Mouse (Mus musculus): ENCODE data around the gene Cops8. TPM values are rescaled to one million over a fixed set of nuclear protein-coding genes. Genes with fewer than 3 reads are reported as not detected.
A peak's percentile ranks its signal among the peaks of the same experiment; 100 is the strongest.

Cops8 gene
- total RNA-seq (2015) (38.8 and 42.6 TPM in 2 replicates), total RNA-seq (2017) (61.2 and 64.4 TPM in 2 replicates)

GRCm38 (mm10) chr1:90602759-90603560, at the start of gene Cops8:
Cops8 (plus strand) TSS chr1:90602981.
- ATAC-seq (ENCODE audit: poor library complexity, severe bottlenecking), result peak; percentile 99

- ATAC-seq (ENCODE audit: poor library complexity, severe bottlenecking), result no peak
These were observed 45.6 kb upstream of the Cops8 start for GRCm38 (mm10) chr1:90557140-90557539.

- no peak for ATAC-seq (ENCODE audit: poor library complexity, severe bottlenecking)
These were observed 41.6 kb upstream of the Cops8 start for GRCm38 (mm10) chr1:90560942-90561726.

- ATAC-seq (ENCODE audit: poor library complexity, severe bottlenecking), result no peak
These were observed 38.8 kb upstream of the Cops8 start for GRCm38 (mm10) chr1:90563945-90564344.

- ATAC-seq (ENCODE audit: poor library complexity, severe bottlenecking), result no peak
These were observed 35.9 kb upstream of the Cops8 start for GRCm38 (mm10) chr1:90566664-90567440.

- ATAC-seq (ENCODE audit: poor library complexity, severe bottlenecking), result no peak
These were observed 28.9 kb upstream of the Cops8 start for GRCm38 (mm10) chr1:90573831-90574230.

- ATAC-seq (ENCODE audit: poor library complexity, severe bottlenecking), result no peak
These were observed 27.9 kb upstream of the Cops8 start for GRCm38 (mm10) chr1:90574845-90575244.

GRCm38 (mm10) chr1:90577417-90577816, 25.4 kb upstream of the Cops8 start:
- no peak for ATAC-seq (ENCODE audit: poor library complexity, severe bottlenecking)

- no peak for ATAC-seq (ENCODE audit: poor library complexity, severe bottlenecking)
These were observed 20.1 kb upstream of the Cops8 start for GRCm38 (mm10) chr1:90582635-90583034.

- peak; percentile 51; the same call in 1 of the 2 replicates for ATAC-seq (ENCODE audit: poor library complexity, severe bottlenecking)
These were observed 14.6 kb upstream of the Cops8 start for GRCm38 (mm10) chr1:90588021-90588734.

- ATAC-seq (ENCODE audit: poor library complexity, severe bottlenecking), result no peak
These were observed 12.0 kb upstream of the Cops8 start for GRCm38 (mm10) chr1:90590797-90591196.

GRCm38 (mm10) chr1:90592784-90593183, 10.0 kb upstream of the Cops8 start:
- peak; percentile 85 for ATAC-seq (ENCODE audit: poor library complexity, severe bottlenecking)

GRCm38 (mm10) chr1:90599226-90599625, 3.6 kb upstream of the Cops8 start:
- ATAC-seq (ENCODE audit: poor library complexity, severe bottlenecking), result no peak

GRCm38 (mm10) chr1:90601096-90601495, 1.7 kb upstream of the Cops8 start:
- ATAC-seq (ENCODE audit: poor library complexity, severe bottlenecking), result no peak

- no peak for ATAC-seq (ENCODE audit: poor library complexity, severe bottlenecking)
These were observed 743 bp downstream of the Cops8 start for GRCm38 (mm10) chr1:90603561-90603887.

GRCm38 (mm10) chr1:90609363-90609762, 6.6 kb downstream of the Cops8 start:
- ATAC-seq (ENCODE audit: poor library complexity, severe bottlenecking), result peak; percentile 67

GRCm38 (mm10) chr1:90617258-90617657, 14.5 kb downstream of the Cops8 start:
- ATAC-seq (ENCODE audit: poor library complexity, severe bottlenecking), result no peak

GRCm38 (mm10) chr1:90633415-90634030, 30.7 kb downstream of the Cops8 start:
- ATAC-seq (ENCODE audit: poor library complexity, severe bottlenecking), result no peak

GRCm38 (mm10) chr1:90634205-90634745, 31.5 kb downstream of the Cops8 start:
- no peak for ATAC-seq (ENCODE audit: poor library complexity, severe bottlenecking)

GRCm38 (mm10) chr1:90638335-90638734, 35.6 kb downstream of the Cops8 start:
- no peak for ATAC-seq (ENCODE audit: poor library complexity, severe bottlenecking)

All from megakaryocyte, adult 5-6 weeks (primary cell).